Comparison of ENCODE assay signal across 20 mouse cellular contexts in genomic region chr4:71131670-71132317, GRCm38 (mm10).
DNase-seq lines count a peak whose midpoint lies in the region; ATAC-seq and TF ChIP-seq lines count a peak whose summit lies in the region.
"Had no signal": no experiment of that assay in that cellular context is flagged by ENCODE, and none has a peak within 500 bp of the region (broad histone marks: within the 10 kb centered on the region; RNA-seq: fewer than 3 reads in every experiment).

No protein-coding gene starts in this region.

- no peaks in the 10 kb centered on the region for H3K27me3 ChIP-seq in hindbrain, embryonic 10.5 days (ENCODE audit: insufficient read depth, poor library complexity, severe bottlenecking)
- H3K27me3 ChIP-seq in hindbrain, postnatal 0 days (ENCODE audit: insufficient read depth, low read length) = no peaks in the 10 kb centered on the region
- no peaks in the 10 kb centered on the region for H3K27me3 ChIP-seq in lung, embryonic 16.5 days (ENCODE audit: control insufficient read depth, insufficient read depth, low read depth, low read length)
- H3K27me3 ChIP-seq in lung, postnatal 0 days (replicated peaks; ENCODE audit: insufficient read depth, low read length) = no peaks in the 10 kb centered on the region
- H3K27me3 ChIP-seq in embryonic facial prominence, embryonic 14.5 days (replicated peaks; ENCODE audit: control insufficient read depth, insufficient read depth, low read length) = no peaks in the 10 kb centered on the region
- H3K27me3 ChIP-seq: limb, embryonic 12.5 days; liver, embryonic 13.5 days had no signal

- DNase-seq in hindbrain, embryonic 10.5 days (ENCODE audit: low spot score) = no peak
- DNase-seq in hindbrain, postnatal 0 days (ENCODE audit: low spot score) = no peak
- DNase-seq in lung, postnatal 0 days (ENCODE audit: low spot score) = no peak
- DNase-seq in brain, embryonic 14.5 days (ENCODE audit: low read depth) = peak; percentile 22
- peak; percentile 10 for DNase-seq in embryonic facial prominence, embryonic 14.5 days (ENCODE audit: low spot score)
- DNase-seq in urinary bladder, adult 2 months (ENCODE audit: low spot score) = no peak
- DNase-seq: B cell, adult 2 months; cerebellum, adult 2 months; cerebellum, postnatal 36 days; heart, adult 2 months; heart, postnatal 36 days; kidney, adult 18-20 months; kidney, postnatal 25 days; liver, embryonic 13.5 days; right cerebral cortex, postnatal 25 days; thymus, postnatal 36 days had no signal

- 44% methylated on average over 1 of the region's 1 CpGs for WGBS in hindbrain, embryonic 10.5 days
- 35% methylated on average over 1 of the region's 1 CpGs for WGBS in hindbrain, postnatal 0 days
- WGBS in lung, embryonic 16.5 days = 27% methylated on average over 1 of the region's 1 CpGs
- 28% methylated on average over 1 of the region's 1 CpGs for WGBS in lung, postnatal 0 days
- WGBS in embryonic facial prominence, embryonic 14.5 days = 31% methylated on average over 1 of the region's 1 CpGs

- no peak for ATAC-seq in hindbrain, postnatal 0 days
- ATAC-seq in lung, embryonic 16.5 days (ENCODE audit: low read depth) = peak; percentile 75; the same call in 1 of the 2 replicates
- no peak for ATAC-seq in lung, postnatal 0 days
- ATAC-seq in embryonic facial prominence, embryonic 14.5 days (ENCODE audit: low read depth) = no peak

- no peaks in the 10 kb centered on the region for H3K36me3 ChIP-seq in hindbrain, embryonic 10.5 days
- no peaks in the 10 kb centered on the region for H3K36me3 ChIP-seq in hindbrain, postnatal 0 days (ENCODE audit: insufficient read depth, low read length)
- H3K36me3 ChIP-seq in lung, embryonic 16.5 days (ENCODE audit: control insufficient read depth, insufficient read depth, low read length) = no peaks in the 10 kb centered on the region
- no peaks in the 10 kb centered on the region for H3K36me3 ChIP-seq in lung, postnatal 0 days (ENCODE audit: insufficient read depth, low read length)
- no peaks in the 10 kb centered on the region for H3K36me3 ChIP-seq in embryonic facial prominence, embryonic 14.5 days (ENCODE audit: control insufficient read depth, insufficient read depth, low read length)
- H3K36me3 ChIP-seq: limb, embryonic 12.5 days; liver, embryonic 13.5 days had no signal

- TF ChIP-seq EP300 in lung, postnatal 0 days (IDR thresholded peaks at IDR 0.05) = no peak

- no peak overlapping the region for H3K4me3 ChIP-seq in hindbrain, embryonic 10.5 days
- no peak overlapping the region for H3K4me3 ChIP-seq in hindbrain, postnatal 0 days (ENCODE audit: low read length)
- H3K4me3 ChIP-seq in lung, embryonic 16.5 days (ENCODE audit: low read length) = no peak overlapping the region
- H3K4me3 ChIP-seq in lung, postnatal 0 days (ENCODE audit: low read depth, low read length) = no peak overlapping the region
- H3K4me3 ChIP-seq in embryonic facial prominence, embryonic 14.5 days (ENCODE audit: low read depth, low read length) = no peak overlapping the region
- H3K4me3 ChIP-seq: heart, adult 2 months; left cerebral cortex, adult 2 months; limb, embryonic 12.5 days; liver, embryonic 13.5 days had no signal

- H3K27ac ChIP-seq in hindbrain, embryonic 10.5 days = peak overlapping the region; percentile 35; the same call in 1 of the 2 replicates
- no peak overlapping the region for H3K27ac ChIP-seq in hindbrain, postnatal 0 days
- no peak overlapping the region; the same call in 1 of the 2 replicates for H3K27ac ChIP-seq in lung, embryonic 16.5 days (ENCODE audit: low read length)
- no peak overlapping the region for H3K27ac ChIP-seq in lung, postnatal 0 days (ENCODE audit: low read length)
- H3K27ac ChIP-seq in embryonic facial prominence, embryonic 14.5 days (replicated peaks; ENCODE audit: low read depth, low read length) = 0 out of 2 replicates have a peak overlapping the region, but pooled peaks have one; percentile 48
- H3K27ac ChIP-seq: heart, adult 2 months; left cerebral cortex, adult 2 months; limb, embryonic 12.5 days; liver, embryonic 13.5 days had no signal

- H3K9ac ChIP-seq in hindbrain, postnatal 0 days (replicated peaks; ENCODE audit: low read length) = no peak overlapping the region
- no peak overlapping the region for H3K9ac ChIP-seq in lung, embryonic 16.5 days (ENCODE audit: low read length)
- no peak overlapping the region for H3K9ac ChIP-seq in lung, postnatal 0 days (replicated peaks; ENCODE audit: low read depth)
- H3K9ac ChIP-seq in embryonic facial prominence, embryonic 14.5 days (ENCODE audit: low read depth, low read length) = no peak overlapping the region
- H3K9ac ChIP-seq: limb, embryonic 12.5 days; liver, embryonic 13.5 days; lung, embryonic 14.5 days had no signal

- no peak overlapping the region for H3K4me2 ChIP-seq in hindbrain, postnatal 0 days (ENCODE audit: low read depth, low read length)
- no peak overlapping the region for H3K4me2 ChIP-seq in lung, embryonic 16.5 days (ENCODE audit: low read depth, low read length)
- no peak overlapping the region for H3K4me2 ChIP-seq in lung, postnatal 0 days (replicated peaks; ENCODE audit: low read depth, low read length)
- no peak overlapping the region for H3K4me2 ChIP-seq in embryonic facial prominence, embryonic 14.5 days (ENCODE audit: low read depth, low read length)
- H3K4me2 ChIP-seq: liver, embryonic 13.5 days; lung, embryonic 14.5 days had no signal

- H3K4me1 ChIP-seq in hindbrain, embryonic 10.5 days (replicated peaks) = 0 out of 2 replicates have a peak, but pooled peaks cover 9% of the 10 kb centered on the region
- no peaks in the 10 kb centered on the region for H3K4me1 ChIP-seq in hindbrain, postnatal 0 days (ENCODE audit: insufficient read depth, low read length)
- H3K4me1 ChIP-seq in lung, embryonic 16.5 days (replicated peaks; ENCODE audit: control insufficient read depth, insufficient read depth, low read length) = no peaks in the 10 kb centered on the region
- no peaks in the 10 kb centered on the region for H3K4me1 ChIP-seq in lung, postnatal 0 days (ENCODE audit: insufficient read depth, low read depth, low read length)
- peaks cover 8% of the 10 kb centered on the region; the same call in 1 of the 2 replicates for H3K4me1 ChIP-seq in embryonic facial prominence, embryonic 14.5 days (ENCODE audit: control insufficient read depth, insufficient read depth, low read length)
- H3K4me1 ChIP-seq: liver, embryonic 13.5 days had no signal

- TF ChIP-seq POLR2A in brain, embryonic 14.5 days (IDR thresholded peaks at IDR 0.05; ENCODE audit: borderline replicate concordance, extremely low read depth, insufficient read depth, insufficient read length, poor library complexity, severe bottlenecking) = no peak

- no peak for TF ChIP-seq CTCF in hindbrain, postnatal 0 days (IDR thresholded peaks at IDR 0.05; ENCODE audit: low read depth)
- no peak for TF ChIP-seq CTCF in lung, postnatal 0 days (IDR thresholded peaks at IDR 0.05)
- TF ChIP-seq CTCF in brain, embryonic 14.5 days (IDR thresholded peaks at IDR 0.05; ENCODE audit: borderline replicate concordance, extremely low read depth, insufficient read depth, insufficient read length) = no peak

- no peaks in the 10 kb centered on the region for H3K9me3 ChIP-seq in hindbrain, embryonic 10.5 days
- no peaks in the 10 kb centered on the region for H3K9me3 ChIP-seq in hindbrain, postnatal 0 days (ENCODE audit: low read length)
- H3K9me3 ChIP-seq in lung, embryonic 16.5 days (ENCODE audit: control insufficient read depth, low read length) = no peaks in the 10 kb centered on the region
- H3K9me3 ChIP-seq in lung, postnatal 0 days (ENCODE audit: low read length) = no peaks in the 10 kb centered on the region
- H3K9me3 ChIP-seq in embryonic facial prominence, embryonic 14.5 days (ENCODE audit: control insufficient read depth, low read length) = peaks cover 4% of the 10 kb centered on the region; the same call in 1 of the 2 replicates
- H3K9me3 ChIP-seq: limb, embryonic 12.5 days; liver, embryonic 13.5 days had no signal

Comparison
In these comparisons a context has a peak if more than half of its experiments do, and no peak if none do; other contexts are left out.
1. H3K27ac ChIP-seq: peak in hindbrain, embryonic 10.5 days (single experiment) and embryonic facial prominence, embryonic 14.5 days (single experiment); none in hindbrain, postnatal 0 days (single experiment), lung, embryonic 16.5 days (single experiment) and lung, postnatal 0 days (single experiment).
2. DNase-seq: peak in brain, embryonic 14.5 days (single experiment) and embryonic facial prominence, embryonic 14.5 days (single experiment); none in hindbrain, embryonic 10.5 days (single experiment), hindbrain, postnatal 0 days (single experiment), lung, postnatal 0 days (single experiment) and urinary bladder, adult 2 months (single experiment).